Mouse (Mus musculus) urinary bladder, postnatal 25 days (tissue): ENCODE measurements at regions not wholly inside any gene's neighbourhood (a gene's known extent, or its start where the extent isn't known, plus 50 kb on each side); places are given as distances from the start of the nearest gene placed in this dataset.
"Not testable (repeated sequence)": the region's sequence is repeated elsewhere in the genome, so short reads cannot be mapped to it uniquely, and the experiment has no call there.

Experiments used
- DNase-seq: peaks from one replicate; pipeline ENCODE4 v3.0.0; 2022; ENCODE audit warnings: low spot score

DNA sequence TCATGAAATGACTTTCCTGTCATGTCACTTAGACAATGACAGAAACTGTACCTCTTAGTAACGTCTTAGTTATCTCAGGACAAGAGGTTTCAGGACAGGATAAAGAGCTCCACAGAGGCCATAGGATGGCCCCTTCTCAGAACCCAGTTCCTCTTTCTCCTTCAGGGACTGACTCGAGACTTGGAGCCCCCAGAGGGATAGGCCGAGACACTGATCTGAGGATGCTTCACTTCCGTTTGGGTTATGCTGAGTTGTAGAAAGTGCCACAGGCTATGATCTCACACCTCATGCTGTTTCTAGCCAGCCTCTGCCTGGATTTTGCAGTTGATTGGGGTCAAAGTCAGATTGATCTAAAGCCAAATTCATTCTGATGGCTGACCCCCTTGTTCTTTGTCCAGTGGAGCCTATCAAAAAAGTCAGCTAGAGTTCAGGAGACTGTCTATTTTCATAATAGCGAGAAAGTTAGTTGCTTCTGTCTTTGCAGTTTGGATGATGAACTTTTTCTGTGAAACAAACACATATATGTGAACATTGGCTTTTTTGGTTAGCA is 70.7 kb downstream of the Sult3a2 start:
- DNase-seq = no peak

DNA sequence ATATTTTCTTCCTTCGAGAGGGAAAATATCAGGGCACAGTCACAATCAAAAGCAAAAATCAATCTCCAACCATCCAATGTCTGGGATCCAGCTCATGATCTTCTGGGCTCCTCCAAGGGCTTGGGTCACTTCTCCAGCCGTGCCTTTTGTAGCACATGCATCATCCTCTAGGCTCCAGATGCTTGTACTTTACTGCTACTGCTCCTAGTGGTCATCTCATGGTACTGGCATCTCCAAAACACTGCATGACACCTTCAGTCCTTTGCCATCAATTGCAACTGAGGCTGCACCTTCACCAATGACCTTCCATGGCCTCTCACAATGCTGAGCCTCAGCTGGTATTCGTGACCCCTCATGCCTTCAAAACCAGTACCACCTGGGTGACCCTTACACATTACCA is 77.8 kb downstream of the Sult3a2 start:
- DNase-seq = not testable (repeated sequence)

DNA sequence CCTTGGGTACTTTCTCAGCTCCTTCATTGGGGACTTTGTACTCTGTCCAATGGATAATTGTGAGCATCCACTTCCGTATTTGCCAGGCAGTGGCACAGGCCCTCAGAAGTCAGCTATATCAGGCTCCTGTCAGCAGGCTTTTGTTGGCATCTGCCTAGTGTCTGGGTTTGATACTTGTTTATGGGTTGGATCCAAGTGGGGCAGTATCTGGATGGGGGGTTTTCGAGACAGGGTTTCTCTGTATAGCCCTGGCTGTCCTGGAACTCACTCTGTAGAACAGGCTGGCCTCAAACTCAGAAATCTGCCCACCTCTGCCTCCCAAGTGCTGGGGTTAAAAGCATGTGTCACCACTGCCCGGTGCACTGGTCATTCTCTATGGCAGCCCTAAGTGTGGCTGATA is 79.7 kb upstream of the Clvs2 start:
- not testable (repeated sequence) for DNase-seq

- peak; percentile 59 for DNase-seq
Observed at GRCm38 (mm10) chr10:33703420-33703819, 78.9 kb upstream of the Clvs2 start.
